Mouse (Mus musculus) macrophage (primary cell): ENCODE measurements at regions not wholly inside any gene's neighbourhood (a gene's known extent, or its start where the extent isn't known, plus 50 kb on each side); places are given as distances from the start of the nearest gene placed in this dataset.
A peak's percentile ranks its signal among the peaks of the same experiment; 100 is the strongest.

Experiments
- H3K27ac ChIP-seq: fragments of 350-480 bp; formaldehyde crosslinking; 2 replicates; pipeline ENCODE4 v1.9.0; 2021
- H3K36me3 ChIP-seq: fragments of 350-480 bp; formaldehyde crosslinking; 2 replicates; pipeline ENCODE4 v1.9.0; 2021; ENCODE audit errors: inconsistent target
- H3K4me3 ChIP-seq: fragments of 350-480 bp; formaldehyde crosslinking; 2 replicates; pipeline ENCODE4 v1.9.0; 2021; ENCODE audit errors: inconsistent target
- H3K79me2 ChIP-seq: fragments of 350-480 bp; formaldehyde crosslinking; 2 replicates; pipeline ENCODE4 v1.9.0; 2021; ENCODE audit errors: inconsistent target
- WGBS: methylation state at CpG from one replicate; pipeline ENCODE4 v1.1.7; 2026; ENCODE audit warnings: inconsistent platforms; ENCODE audit not compliant: missing documents; 5-methylcytosine and 5-hydroxymethylcytosine counted together

DNA sequence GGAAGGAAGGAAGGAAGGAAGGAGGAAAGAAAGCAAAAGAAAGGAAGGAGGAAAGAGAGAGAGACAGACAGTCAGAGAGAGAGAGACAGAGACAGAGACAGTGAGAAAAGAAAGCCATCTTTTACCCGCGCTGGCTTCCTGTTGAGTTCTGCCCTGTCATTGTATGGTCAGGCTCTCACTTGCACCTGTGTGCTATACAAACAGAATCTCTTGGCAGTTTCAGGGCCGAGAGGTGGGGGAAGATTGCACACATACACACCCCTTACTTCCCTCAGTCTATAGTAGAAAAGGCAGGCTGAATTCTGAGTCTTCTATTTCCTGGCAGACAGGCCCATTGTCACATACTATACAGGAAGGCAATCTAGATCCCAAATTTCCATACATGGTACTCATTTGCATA, 160.8 kb upstream of the Tnfaip3 start:
- H3K36me3 ChIP-seq: no peaks in the 10 kb centered on the region
- H3K79me2 ChIP-seq: no peaks in the 10 kb centered on the region
- no peak overlapping the region for H3K27ac ChIP-seq
- H3K4me3 ChIP-seq: no peak overlapping the region
- WGBS: 71% methylated on average over 3 of the region's 3 CpGs

GRCm38 (mm10) chr10:19171834-19172233, 156.4 kb upstream of the Tnfaip3 start:
- H3K4me3 ChIP-seq: no peak overlapping the region
- H3K79me2 ChIP-seq: no peaks in the 10 kb centered on the region
- WGBS: 83% methylated on average over 3 of the region's 3 CpGs
- H3K27ac ChIP-seq: no peak overlapping the region
- no peaks in the 10 kb centered on the region for H3K36me3 ChIP-seq

GRCm38 (mm10) chr10:19170596-19170995, 155.1 kb upstream of the Tnfaip3 start:
- H3K79me2 ChIP-seq: no peaks in the 10 kb centered on the region
- H3K36me3 ChIP-seq: no peaks in the 10 kb centered on the region
- H3K27ac ChIP-seq: peak overlapping the region; percentile 65
- 0% methylated on average over 4 of the region's 4 CpGs for WGBS
- H3K4me3 ChIP-seq: no peak overlapping the region

- Histone ChIP-seq H3K36me3 (no peaks in the 10 kb centered on the region), H3K27ac (peak overlapping the region; percentile 65; the same call in 1 of the 2 replicates), H3K79me2 (no peaks in the 10 kb centered on the region), H3K4me3 (no peak overlapping the region)
- WGBS: 96% methylated on average over 2 of the region's 2 CpGs
Measured at GRCm38 (mm10) chr10:19169272-19169671, 153.8 kb upstream of the Tnfaip3 start.

DNA sequence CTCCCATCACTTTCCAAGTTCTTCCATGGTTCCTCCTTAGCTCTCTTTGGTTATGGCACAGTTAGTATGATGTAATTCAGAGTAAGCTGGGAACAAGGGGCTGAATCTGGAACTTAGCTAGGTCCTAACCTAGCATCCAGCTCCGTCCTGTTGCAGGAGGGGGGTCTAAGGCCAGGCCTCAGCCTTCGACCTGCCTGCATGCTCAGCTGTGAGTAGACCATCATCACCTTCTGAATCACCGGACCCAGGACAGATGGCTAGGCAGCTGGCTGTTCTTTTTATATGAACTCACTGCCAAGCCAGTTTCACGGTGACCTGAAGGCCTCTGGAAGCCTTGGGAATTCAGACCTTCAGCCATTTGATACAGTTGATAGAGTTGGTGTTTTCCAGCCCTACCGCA, 152.9 kb upstream of the Tnfaip3 start:
- H3K4me3 ChIP-seq: no peak overlapping the region
- H3K79me2 ChIP-seq: no peaks in the 10 kb centered on the region
- H3K36me3 ChIP-seq: no peaks in the 10 kb centered on the region
- H3K27ac ChIP-seq: peak overlapping the region; percentile 38; the same call in 1 of the 2 replicates
- 94% methylated on average over 5 of the region's 5 CpGs for WGBS

GRCm38 (mm10) chr10:19167641-19168271, 152.3 kb upstream of the Tnfaip3 start:
- Histone ChIP-seq H3K27ac (peak overlapping the region; percentile 38), H3K79me2 (no peaks in the 10 kb centered on the region), H3K36me3 (no peaks in the 10 kb centered on the region), H3K4me3 (no peak overlapping the region)
- WGBS: 17% methylated on average over 8 of the region's 8 CpGs

- WGBS: 61% methylated on average over 5 of the region's 7 CpGs
- Histone ChIP-seq H3K4me3 (no peak overlapping the region), H3K27ac (peak overlapping the region; percentile 38; the same call in 1 of the 2 replicates), H3K79me2 (no peaks in the 10 kb centered on the region), H3K36me3 (no peaks in the 10 kb centered on the region)
Measured at GRCm38 (mm10) chr10:19167101-19167500, 151.6 kb upstream of the Tnfaip3 start.

- Histone ChIP-seq H3K36me3 (no peaks in the 10 kb centered on the region), H3K79me2 (no peaks in the 10 kb centered on the region), H3K4me3 (no peak overlapping the region), H3K27ac (no peak overlapping the region)
- WGBS: 94% methylated on average over 2 of the region's 2 CpGs
Measured at GRCm38 (mm10) chr10:19162104-19162503, 146.6 kb upstream of the Tnfaip3 start.

DNA sequence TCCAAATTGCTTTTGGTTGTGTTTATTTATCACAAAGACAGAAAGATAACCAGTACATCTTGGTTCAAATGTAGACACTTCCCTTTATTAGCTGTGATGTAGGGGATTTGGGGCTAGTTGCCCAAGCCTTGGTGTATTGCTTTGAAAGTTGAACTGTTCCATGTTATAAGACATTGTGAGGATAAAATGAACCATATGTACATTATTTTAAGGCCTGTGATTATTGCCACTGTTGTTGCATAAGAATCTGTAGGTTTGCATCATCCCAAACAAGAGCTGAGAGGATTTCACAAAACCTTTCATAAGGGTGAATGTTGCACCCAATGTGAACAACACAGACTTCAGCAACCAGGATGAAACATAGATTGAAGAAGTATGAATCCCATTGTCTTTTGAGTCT, 145.7 kb upstream of the Tnfaip3 start:
- Histone ChIP-seq H3K36me3 (no peaks in the 10 kb centered on the region), H3K27ac (no peak overlapping the region), H3K4me3 (no peak overlapping the region), H3K79me2 (no peaks in the 10 kb centered on the region)

- no peak overlapping the region for H3K4me3 ChIP-seq
- no peaks in the 10 kb centered on the region for H3K79me2 ChIP-seq
- no peak overlapping the region for H3K27ac ChIP-seq
- no peaks in the 10 kb centered on the region for H3K36me3 ChIP-seq
Measured at GRCm38 (mm10) chr10:19154041-19154440, 138.6 kb upstream of the Tnfaip3 start.

DNA sequence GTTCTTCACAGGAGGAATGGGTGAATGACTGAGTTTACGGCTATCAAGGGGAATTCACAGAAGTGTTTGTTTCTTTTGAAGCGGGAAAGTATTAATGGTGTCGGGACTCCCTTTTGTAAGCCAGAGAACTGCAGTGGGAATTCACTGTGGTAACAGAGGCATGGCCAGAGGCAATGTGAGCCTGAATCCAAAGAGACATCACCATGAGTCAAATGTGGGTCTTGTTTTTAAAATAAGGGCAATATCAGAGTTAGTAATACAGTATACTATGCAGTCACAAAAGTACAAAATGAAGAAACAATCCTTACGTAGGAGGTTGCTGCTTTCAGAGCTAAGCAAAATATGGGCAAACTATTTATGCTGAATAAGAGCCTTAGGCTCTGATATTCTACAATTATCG, 137.3 kb upstream of the Tnfaip3 start:
- Histone ChIP-seq H3K4me3 (no peak overlapping the region), H3K79me2 (no peaks in the 10 kb centered on the region), H3K36me3 (no peaks in the 10 kb centered on the region), H3K27ac (no peak overlapping the region)
- 98% methylated on average over 5 of the region's 5 CpGs for WGBS

DNA sequence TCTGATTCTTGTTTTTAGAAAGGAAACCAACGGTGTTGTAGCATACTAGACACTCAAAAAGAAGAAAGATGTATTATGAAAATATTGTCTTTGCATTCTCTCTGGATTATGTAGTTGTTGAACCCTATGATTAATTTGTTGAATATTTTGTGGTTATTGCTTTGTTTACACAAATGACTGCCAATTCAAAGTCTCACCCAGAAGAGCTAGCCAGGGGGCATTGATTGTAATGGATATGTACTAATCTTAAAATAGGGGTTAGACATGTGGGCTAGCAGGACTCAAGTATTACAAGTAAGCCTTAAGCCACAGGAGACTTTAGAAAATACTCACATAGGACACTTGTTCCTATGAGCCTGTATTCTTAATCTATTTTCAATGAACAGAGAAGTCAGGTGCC, 135.3 kb upstream of the Tnfaip3 start:
- no peak overlapping the region for H3K4me3 ChIP-seq
- H3K27ac ChIP-seq: no peak overlapping the region
- no peaks in the 10 kb centered on the region for H3K36me3 ChIP-seq
- no peaks in the 10 kb centered on the region for H3K79me2 ChIP-seq
- 87% methylated on average over 1 of the region's 1 CpGs for WGBS

DNA sequence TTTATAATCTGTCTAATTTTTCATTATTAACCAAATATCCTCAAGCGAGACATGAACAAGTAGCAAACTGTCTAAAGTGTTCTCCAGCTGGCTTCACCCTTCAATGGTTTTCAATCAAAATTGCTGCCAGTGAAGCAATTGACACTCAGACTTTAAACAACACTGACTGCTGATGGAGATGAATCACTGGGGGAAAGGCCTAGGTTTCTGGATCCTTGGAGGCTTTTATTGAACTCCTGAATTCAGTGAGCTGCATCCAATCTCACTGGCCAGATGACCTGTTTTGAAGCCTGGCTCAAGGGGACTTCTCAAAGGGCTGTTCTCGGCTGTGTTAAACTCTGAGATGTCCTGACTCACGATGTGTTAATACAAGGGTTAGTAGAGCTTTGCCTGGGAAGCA, 134.5 kb upstream of the Tnfaip3 start:
- H3K36me3 ChIP-seq: no peaks in the 10 kb centered on the region
- H3K4me3 ChIP-seq: no peak overlapping the region
- WGBS: 92% methylated on average over 3 of the region's 3 CpGs
- no peaks in the 10 kb centered on the region for H3K79me2 ChIP-seq
- no peak overlapping the region for H3K27ac ChIP-seq

GRCm38 (mm10) chr10:19149196-19149869, 133.9 kb upstream of the Tnfaip3 start:
- Histone ChIP-seq H3K27ac (no peak overlapping the region), H3K36me3 (no peaks in the 10 kb centered on the region), H3K4me3 (no peak overlapping the region), H3K79me2 (no peaks in the 10 kb centered on the region)
- WGBS: 75% methylated on average over 4 of the region's 4 CpGs

DNA sequence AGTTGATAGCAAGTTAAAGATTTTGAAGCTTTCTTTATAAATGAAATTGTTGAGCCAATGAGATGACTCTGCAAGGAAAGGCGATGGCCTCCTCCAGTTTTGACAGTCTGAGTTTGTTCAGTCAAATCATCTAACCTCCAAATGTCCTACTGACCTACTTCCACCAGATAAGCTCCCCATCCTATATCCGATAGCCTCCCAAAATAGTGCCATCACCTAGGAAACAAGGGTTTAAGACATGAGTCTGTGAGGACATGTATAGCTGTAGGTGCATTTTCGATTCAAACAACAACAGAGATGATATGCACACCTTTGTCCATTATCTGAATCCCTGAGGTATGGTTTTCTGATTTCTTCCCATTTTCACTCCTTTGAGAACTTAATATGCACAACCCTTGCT, 126.0 kb upstream of the Tnfaip3 start:
- WGBS: 84% methylated on average over 3 of the region's 3 CpGs
- Histone ChIP-seq H3K79me2 (no peaks in the 10 kb centered on the region), H3K27ac (no peak overlapping the region), H3K36me3 (no peaks in the 10 kb centered on the region), H3K4me3 (no peak overlapping the region)

DNA sequence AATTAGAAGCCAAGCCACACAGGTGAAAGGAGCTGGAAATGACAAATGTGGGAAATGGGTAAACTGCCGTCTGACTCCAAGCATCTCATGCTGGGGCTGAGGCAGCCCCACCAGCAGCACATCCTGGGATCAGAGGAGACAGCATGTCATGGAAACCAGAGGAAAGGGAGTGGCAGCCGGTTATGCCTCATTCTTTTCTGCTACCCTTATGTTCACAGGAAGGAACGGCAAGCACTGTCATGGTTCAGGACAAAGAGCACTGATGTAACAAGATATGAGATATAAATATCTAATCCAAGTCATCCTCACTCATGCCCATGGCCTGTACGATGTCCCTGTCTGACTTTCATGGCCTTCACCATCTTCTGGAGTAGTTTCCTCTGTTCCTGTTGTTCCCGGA, 125.2 kb upstream of the Tnfaip3 start:
- H3K36me3 ChIP-seq: no peaks in the 10 kb centered on the region
- WGBS: 87% methylated on average over 4 of the region's 5 CpGs
- H3K79me2 ChIP-seq: no peaks in the 10 kb centered on the region
- H3K4me3 ChIP-seq: no peak overlapping the region
- no peak overlapping the region for H3K27ac ChIP-seq
